Mouse (Mus musculus): ENCODE data around the gene 1700123K08Rik.
"Not testable (repeated sequence)": the region's sequence is repeated elsewhere in the genome, so short reads cannot be mapped to it uniquely, and the experiment has no call there.

Gene 1700123K08Rik

GRCm38 (mm10) chr5:138564612-138565011, at the start of gene 1700123K08Rik:
Gene 1700123K08Rik, minus strand, starts transcription at chr5:138564712.
- in situ Hi-C loops (cut with MboI), result not testable (repeated sequence)

- in situ Hi-C loops (cut with MboI), result no loop called here
Measured at GRCm38 (mm10) chr5:138587396-138587795, 22.9 kb upstream of the 1700123K08Rik start.

- in situ Hi-C loops (cut with MboI), result no loop called here
Measured at GRCm38 (mm10) chr5:138571623-138572022, 7.1 kb upstream of the 1700123K08Rik start.

- in situ Hi-C loops (cut with MboI), result no loop called here
Measured at GRCm38 (mm10) chr5:138552718-138553117, 11.8 kb downstream of the 1700123K08Rik start.

GRCm38 (mm10) chr5:138532491-138532890, 32.0 kb downstream of the 1700123K08Rik start:
- in situ Hi-C loops (cut with MboI), result no loop called here

Data from mature B cell (primary cell).